ENCODE assay signal across 8 mouse cellular contexts in genomic region chr16:5145570-5145969, GRCm38 (mm10). TPM values are rescaled to one million over a fixed set of nuclear protein-coding genes. Genes with fewer than 3 reads are reported as not detected.
A peak's percentile ranks its signal among the peaks of the same experiment; 100 is the strongest.
DNase-seq lines count a peak whose midpoint lies in the region; ATAC-seq and TF ChIP-seq lines count a peak whose summit lies in the region.

No protein-coding gene starts in this region.

- H3K4me2 ChIP-seq in embryonic facial prominence, embryonic 11.5 days (ENCODE audit: low read depth, low read length): peak overlapping the region; percentile 25
- H3K4me2 ChIP-seq in liver, postnatal 0 days (ENCODE audit: low read depth, low read length): no peak overlapping the region
- peak overlapping the region; percentile 68 for H3K4me2 ChIP-seq in neural tube, embryonic 13.5 days

- peak; percentile 41 for DNase-seq in adrenal gland, postnatal 25 days
- DNase-seq in embryonic facial prominence, embryonic 11.5 days (ENCODE audit: low spot score): peak; percentile 96
- DNase-seq in heart, postnatal 14 days: peak; percentile 62 to 82
- DNase-seq in kidney, postnatal 36 days: peak; percentile 80 to 88
- peak; percentile 71 for DNase-seq in liver, postnatal 0 days
- peak; percentile 73 for DNase-seq in thymus, postnatal 14 days

- H3K9me3 ChIP-seq in E14TG2a.4 (ENCODE audit: low read length): no peaks in the 10 kb centered on the region
- no peaks in the 10 kb centered on the region for H3K9me3 ChIP-seq in embryonic facial prominence, embryonic 11.5 days (replicated peaks; ENCODE audit: control insufficient read depth, low read length)
- H3K9me3 ChIP-seq in liver, postnatal 0 days (ENCODE audit: low read length): no peaks in the 10 kb centered on the region
- no peaks in the 10 kb centered on the region for H3K9me3 ChIP-seq in neural tube, embryonic 13.5 days

- peaks cover 48% of the 10 kb centered on the region for H3K27me3 ChIP-seq in E14TG2a.4 (ENCODE audit: insufficient read depth, low read length)
- H3K27me3 ChIP-seq in embryonic facial prominence, embryonic 11.5 days (ENCODE audit: control insufficient read depth, insufficient read depth, low read length): peaks cover 3% of the 10 kb centered on the region; the same call in 1 of the 2 replicates
- H3K27me3 ChIP-seq in liver, postnatal 0 days (ENCODE audit: insufficient read depth, low read length): 0 out of 2 replicates have a peak, but pooled peaks cover 5% of the 10 kb centered on the region
- peaks cover 41% of the 10 kb centered on the region for H3K27me3 ChIP-seq in neural tube, embryonic 13.5 days

- no peak overlapping the region for H3K4me3 ChIP-seq in E14TG2a.4 (replicated peaks; ENCODE audit: low read length)
- H3K4me3 ChIP-seq in embryonic facial prominence, embryonic 11.5 days (ENCODE audit: low read depth, low read length): no peak overlapping the region
- no peak overlapping the region for H3K4me3 ChIP-seq in liver, postnatal 0 days (ENCODE audit: low read depth, low read length)
- no peak overlapping the region for H3K4me3 ChIP-seq in neural tube, embryonic 13.5 days

- under 1% methylated on average over 7 of the region's 7 CpGs for WGBS in embryonic facial prominence, embryonic 11.5 days
- 1% methylated on average over 7 of the region's 7 CpGs for WGBS in liver, postnatal 0 days (ENCODE audit: insufficient replicate concordance)
- WGBS in neural tube, embryonic 13.5 days: under 1% methylated on average over 7 of the region's 7 CpGs

- intact Hi-C loops in heart, postnatal 14 days (cut with DNase I): loop anchor here (1.0 to 10.0 kb wide), 3 partner anchors 93 to 511 kb away; partner anchors contain the start of genes Dnaja3, Ubn1 and Vasn

- peak; percentile 46 for ATAC-seq in embryonic facial prominence, embryonic 11.5 days (replicated peaks; ENCODE audit: insufficient number of reproducible peaks, low FRiP score, low TSS enrichment, low read depth)
- peak; percentile 50; the same call in 1 of the 2 replicates for ATAC-seq in liver, postnatal 0 days
- peak; percentile 71 for ATAC-seq in neural tube, embryonic 13.5 days (ENCODE audit: low read depth)

- TF ChIP-seq EP300 in liver, postnatal 0 days (IDR thresholded peaks at IDR 0.05; ENCODE audit: low read depth): no peak

- H3K4me1 ChIP-seq in E14TG2a.4 (replicated peaks; ENCODE audit: low read depth, low read length): peaks cover 18% of the 10 kb centered on the region
- no peaks in the 10 kb centered on the region for H3K4me1 ChIP-seq in embryonic facial prominence, embryonic 11.5 days (ENCODE audit: control insufficient read depth, insufficient read depth, low read length)
- peaks cover 9% of the 10 kb centered on the region for H3K4me1 ChIP-seq in liver, postnatal 0 days (ENCODE audit: insufficient read depth)
- H3K4me1 ChIP-seq in neural tube, embryonic 13.5 days (replicated peaks): peaks cover 19% of the 10 kb centered on the region

- no peaks in the 10 kb centered on the region for H3K36me3 ChIP-seq in E14TG2a.4 (ENCODE audit: insufficient read depth, low read length)
- no peaks in the 10 kb centered on the region for H3K36me3 ChIP-seq in embryonic facial prominence, embryonic 11.5 days (replicated peaks; ENCODE audit: control insufficient read depth, insufficient read depth, low read depth, low read length)
- H3K36me3 ChIP-seq in liver, postnatal 0 days (replicated peaks; ENCODE audit: insufficient read depth, low read length): no peaks in the 10 kb centered on the region
- no peaks in the 10 kb centered on the region for H3K36me3 ChIP-seq in neural tube, embryonic 13.5 days

- H3K9ac ChIP-seq in embryonic facial prominence, embryonic 11.5 days (replicated peaks; ENCODE audit: low read length): no peak overlapping the region
- H3K9ac ChIP-seq in liver, postnatal 0 days (replicated peaks): no peak overlapping the region
- no peak overlapping the region for H3K9ac ChIP-seq in neural tube, embryonic 13.5 days

- no peak overlapping the region for H3K27ac ChIP-seq in embryonic facial prominence, embryonic 11.5 days (replicated peaks; ENCODE audit: low read depth, low read length)
- no peak overlapping the region for H3K27ac ChIP-seq in liver, postnatal 0 days (ENCODE audit: low read depth)
- H3K27ac ChIP-seq in neural tube, embryonic 13.5 days (replicated peaks): no peak overlapping the region

- TF ChIP-seq CTCF in E14TG2a.4 (conservative IDR thresholded peaks at IDR 0.05; ENCODE audit: low read length): peak; percentile 68
- peak; percentile 80 for TF ChIP-seq CTCF in liver, postnatal 0 days (IDR thresholded peaks at IDR 0.05; ENCODE audit: low read depth)

RNA-seq across cellular contexts. Expression of gene Sec14l5, which starts 1.3 kb away (rescaled TPM):
- total RNA-seq in adrenal gland, postnatal 25 days (2021): 0.15 TPM in 1 of 2 replicates, not detected in the other
- 0.07 and 0.08 TPM in 2 replicates for polyA plus RNA-seq in embryonic facial prominence, embryonic 11.5 days (2014; fragmentation: Nextera tagmentation; extraction: Ambion mirVana)
- total RNA-seq in heart, postnatal 14 days (2021): under 1 TPM; 0.36 to 0.41 TPM
- polyA plus RNA-seq in liver, postnatal 0 days (2015; fragmentation: Nextera tagmentation; extraction: Ambion mirVana): 0.04 TPM in 1 of 2 replicates, not detected in the other
- 0.54 and 0.63 TPM in 2 replicates for polyA plus RNA-seq in neural tube, embryonic 13.5 days (2015; fragmentation: Nextera tagmentation; extraction: Ambion mirVana)

RNA-seq across cellular contexts. Expression of gene Ppl, which starts 13.3 kb away (rescaled TPM):
- total RNA-seq in adrenal gland, postnatal 25 days (2021): 1.5 and 2.2 TPM in 2 replicates
- polyA plus RNA-seq in embryonic facial prominence, embryonic 11.5 days (2014; fragmentation: Nextera tagmentation; extraction: Ambion mirVana): 1.6 and 2.0 TPM in 2 replicates
- total RNA-seq in heart, postnatal 14 days (2021): 1 to 10 TPM; 3.3 to 3.9 TPM
- 0.39 and 0.54 TPM in 2 replicates for polyA plus RNA-seq in liver, postnatal 0 days (2015; fragmentation: Nextera tagmentation; extraction: Ambion mirVana)
- polyA plus RNA-seq in neural tube, embryonic 13.5 days (2015; fragmentation: Nextera tagmentation; extraction: Ambion mirVana): 0.18 and 0.39 TPM in 2 replicates

RNA-seq across cellular contexts. Expression of gene Nagpa, which starts 58.2 kb away (rescaled TPM):
- 30.8 and 31.5 TPM in 2 replicates for total RNA-seq in adrenal gland, postnatal 25 days (2021)
- polyA plus RNA-seq in embryonic facial prominence, embryonic 11.5 days (2014; fragmentation: Nextera tagmentation; extraction: Ambion mirVana): 10.7 and 13.6 TPM in 2 replicates
- total RNA-seq in heart, postnatal 14 days (2021): 10 to 100 TPM in 1 of 2 experiments, 1 to 10 TPM in 1; 8.8 to 10.4 TPM
- 7.3 and 7.7 TPM in 2 replicates for polyA plus RNA-seq in liver, postnatal 0 days (2015; fragmentation: Nextera tagmentation; extraction: Ambion mirVana)
- 11.0 and 11.9 TPM in 2 replicates for polyA plus RNA-seq in neural tube, embryonic 13.5 days (2015; fragmentation: Nextera tagmentation; extraction: Ambion mirVana)

Comparison
In these comparisons a context has a peak if more than half of its experiments do, and no peak if none do; other contexts are left out.
1. DNase-seq: peak in every context shown above with its lines; median percentile 96 in embryonic facial prominence, embryonic 11.5 days; 84 in kidney, postnatal 36 days; 73 in thymus, postnatal 14 days; 72 in heart, postnatal 14 days; 71 in liver, postnatal 0 days; 41 in adrenal gland, postnatal 25 days.